Mouse (Mus musculus) hindbrain, embryonic 11.5 days (tissue): ENCODE measurements around the gene Prune2. TPM values are rescaled to one million over a fixed set of nuclear protein-coding genes. Genes with fewer than 3 reads are reported as not detected.

Experiments used
- ATAC-seq: fragments of 200-750 bp; cut with Nextera tagmentation; 2 replicates; pipeline ENCODE4 v1.8.0; 2017; ENCODE audit warnings: mild to moderate bottlenecking, moderate TSS enrichment, moderate library complexity; ENCODE audit not compliant: low FRiP score
- DNase-seq: peaks from one replicate; pipeline ENCODE4 v3.0.0-alpha.2; 2015; ENCODE audit warnings: low spot score
- H3K27ac ChIP-seq: fragments of 300-500 bp; sonication (generic); 2 replicates; pipeline ENCODE4 v1.5.1; 2014; ENCODE audit warnings: mild to moderate bottlenecking, low read depth, low read length
- H3K27me3 ChIP-seq: fragments of 300-500 bp; sonication (generic); 2 replicates; pipeline ENCODE4 v1.6.1; 2014; ENCODE audit warnings: mild to moderate bottlenecking, low read length, moderate library complexity, mixed read lengths; ENCODE audit not compliant: control insufficient read depth, insufficient read depth
- H3K36me3 ChIP-seq: fragments of 300-500 bp; sonication (generic); 2 replicates; pipeline ENCODE4 v1.6.1; 2014; ENCODE audit warnings: mild to moderate bottlenecking, low read length, moderate library complexity, mixed read lengths; ENCODE audit not compliant: control insufficient read depth, insufficient read depth
- H3K4me1 ChIP-seq: fragments of 300-500 bp; sonication (generic); replicated peaks from 2 replicates; pipeline ENCODE4 v1.6.1; 2014; ENCODE audit warnings: low read length, mixed read lengths; ENCODE audit not compliant: control insufficient read depth, insufficient read depth
- H3K4me2 ChIP-seq: fragments of 300-500 bp; sonication (generic); replicated peaks from 2 replicates; pipeline ENCODE4 v1.6.1; 2014; ENCODE audit warnings: mild to moderate bottlenecking, low read depth, low read length
- H3K4me3 ChIP-seq: fragments of 300-500 bp; sonication (generic); 2 replicates; pipeline ENCODE4 v1.5.1; 2014; ENCODE audit warnings: low read depth, low read length
- H3K9ac ChIP-seq: fragments of 300-500 bp; sonication (generic); 2 replicates; pipeline ENCODE4 v1.6.1; 2014; ENCODE audit warnings: low read depth, low read length
- H3K9me3 ChIP-seq: fragments of 300-500 bp; sonication (generic); 2 replicates; pipeline ENCODE4 v1.6.1; 2016; ENCODE audit warnings: low read length; ENCODE audit not compliant: control insufficient read depth
- WGBS: fragments of 180-500 bp; shearing (Covaris S2); extraction: QIAGEN DNeasy Blood & Tissue Kit; methylation state at CpG from one replicate; pipeline ENCODE4 v1.1.7; 2014; 5-methylcytosine and 5-hydroxymethylcytosine counted together
- polyA plus RNA-seq: library from polyadenylated mRNA; unstranded; fragments of >200 nt; fragmentation: Nextera tagmentation; extraction: Ambion mirVana; gene quantifications from 2 replicates; pipeline ENCODE4 v1.2.1, GENCODE M21; 2014

The Prune2 gene
- polyA plus RNA-seq, 1 experiment from 2014 or later = 2.9 TPM

DNA sequence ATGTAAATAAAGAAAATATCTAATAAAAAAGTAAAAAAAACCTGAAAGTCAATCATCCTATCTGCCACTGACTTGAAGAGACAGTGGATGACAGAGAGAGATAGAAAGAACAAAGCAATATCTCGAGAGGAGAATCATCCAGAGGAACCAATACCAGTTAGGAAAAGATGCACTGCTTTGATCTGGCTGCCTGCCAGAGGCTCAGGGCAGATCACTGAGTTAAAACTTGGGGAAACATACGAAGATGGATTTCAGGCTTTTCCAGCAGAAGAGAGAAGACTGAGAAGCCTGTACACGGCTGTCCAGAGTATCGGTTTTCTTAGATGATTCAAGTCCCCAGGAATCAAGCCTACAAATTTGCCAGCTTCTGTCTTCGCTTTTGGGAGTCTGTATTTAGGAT is 287.0 kb downstream of the Prune2 start:
- H3K36me3 ChIP-seq = no peaks in the 10 kb centered on the region
- no peaks in the 10 kb centered on the region for H3K9me3 ChIP-seq
- no peaks in the 10 kb centered on the region for H3K4me1 ChIP-seq
- H3K4me3 ChIP-seq = no peak overlapping the region
- ATAC-seq = no peak
- no peak overlapping the region for H3K4me2 ChIP-seq
- 83% methylated on average over 5 of the region's 5 CpGs for WGBS
- no peak overlapping the region for H3K27ac ChIP-seq
- H3K27me3 ChIP-seq = no peaks in the 10 kb centered on the region
- no peak for DNase-seq
- no peak overlapping the region for H3K9ac ChIP-seq

DNA sequence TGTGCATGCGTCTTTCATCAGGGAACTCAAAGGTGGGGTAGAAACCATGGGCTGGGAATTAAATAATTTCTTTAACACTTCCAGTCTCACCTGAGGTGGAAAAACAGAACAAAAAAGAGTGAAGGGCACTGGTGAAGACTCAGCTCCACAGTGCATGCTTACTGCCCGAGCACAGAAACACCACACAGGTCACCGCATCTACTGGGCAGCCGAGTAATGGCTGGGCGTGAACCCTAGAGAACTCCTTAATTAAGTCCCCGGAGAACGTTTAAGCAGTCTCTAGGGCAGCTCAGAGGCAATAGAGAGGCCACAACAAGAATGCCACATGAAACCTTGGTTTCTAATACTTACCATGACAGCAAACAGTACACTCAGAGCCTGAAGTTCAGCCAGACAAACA is 288.6 kb downstream of the Prune2 start:
- no peaks in the 10 kb centered on the region for H3K27me3 ChIP-seq
- H3K9ac ChIP-seq = no peak overlapping the region
- no peak overlapping the region for H3K4me2 ChIP-seq
- WGBS = 78% methylated on average over 7 of the region's 7 CpGs
- no peak overlapping the region for H3K4me3 ChIP-seq
- no peaks in the 10 kb centered on the region for H3K36me3 ChIP-seq
- DNase-seq = no peak
- ATAC-seq = no peak
- H3K27ac ChIP-seq = no peak overlapping the region
- no peaks in the 10 kb centered on the region for H3K4me1 ChIP-seq
- no peaks in the 10 kb centered on the region for H3K9me3 ChIP-seq

DNA sequence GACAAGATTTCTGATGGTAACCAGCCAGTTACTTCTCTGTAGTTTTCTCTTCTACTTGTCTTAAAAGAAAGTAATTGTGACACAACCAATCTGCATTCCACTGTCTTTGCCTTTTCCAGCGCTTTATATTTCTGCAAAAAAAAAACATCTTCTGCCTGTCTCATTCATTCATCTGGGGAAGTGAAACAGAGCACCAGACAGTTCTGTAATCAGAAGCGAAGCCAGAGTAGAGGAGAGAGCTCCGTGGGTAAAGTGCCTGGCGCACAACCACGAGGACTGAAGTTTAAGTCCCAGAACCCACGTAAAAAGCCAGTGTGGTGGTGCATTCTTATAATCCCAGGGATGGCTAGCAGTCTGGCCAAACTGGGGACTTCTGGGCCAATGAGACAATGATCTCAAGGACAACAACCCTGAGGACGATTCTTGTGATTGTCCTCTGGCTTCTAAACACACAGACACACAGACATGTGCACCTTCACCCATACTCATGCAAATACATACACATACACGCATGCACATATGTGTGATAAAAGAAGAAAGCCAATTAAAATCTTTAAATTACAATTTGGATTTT is 291.5 kb downstream of the Prune2 start:
- WGBS = 90% methylated on average over 8 of the region's 8 CpGs
- Histone ChIP-seq H3K27me3 (no peaks in the 10 kb centered on the region), H3K4me2 (no peak overlapping the region), H3K4me3 (no peak overlapping the region), H3K27ac (no peak overlapping the region), H3K4me1 (no peaks in the 10 kb centered on the region), H3K36me3 (no peaks in the 10 kb centered on the region), H3K9me3 (no peaks in the 10 kb centered on the region), H3K9ac (no peak overlapping the region)
- DNase-seq (no peak), ATAC-seq (no peak)

DNA sequence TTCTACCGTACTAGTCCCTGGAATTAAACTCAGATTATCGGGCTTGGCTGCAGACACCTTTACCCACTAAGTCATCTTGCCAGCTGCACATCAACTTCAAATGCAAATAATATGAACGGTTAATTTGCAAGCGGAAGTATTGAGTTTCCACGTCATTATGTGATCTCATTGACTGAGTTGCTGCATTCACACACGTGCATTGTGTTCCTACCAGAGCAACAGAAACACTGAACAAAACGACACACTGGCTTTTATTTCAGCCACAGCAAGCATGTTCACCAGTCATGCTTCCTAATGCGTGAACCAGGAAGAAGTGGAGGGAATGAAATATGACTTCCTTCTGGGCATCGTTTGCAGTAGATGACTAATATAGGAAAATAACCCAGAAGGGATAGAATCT is 293.8 kb downstream of the Prune2 start:
- ATAC-seq = no peak

DNA sequence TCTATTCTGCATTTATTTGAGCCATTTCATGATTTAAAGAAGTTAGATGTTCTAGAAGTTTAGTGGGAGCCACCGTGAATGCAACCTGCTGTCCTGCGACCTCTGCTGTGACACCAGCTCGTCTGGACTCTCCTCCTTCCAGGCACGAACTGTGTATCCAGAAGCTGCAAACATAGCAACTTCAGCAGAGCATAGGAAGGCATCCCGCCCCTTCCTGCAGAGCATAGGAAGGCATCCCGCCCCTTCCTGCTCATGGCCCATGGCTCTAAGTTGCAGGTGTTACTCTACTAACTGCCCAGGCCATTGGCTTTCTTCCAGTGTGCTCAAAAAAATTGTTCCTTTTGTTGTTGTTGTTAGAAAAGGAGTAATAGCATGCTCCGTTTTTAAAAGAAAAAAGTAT is 294.9 kb downstream of the Prune2 start:
- Histone ChIP-seq H3K27ac (no peak overlapping the region), H3K4me3 (no peak overlapping the region), H3K9ac (no peak overlapping the region), H3K9me3 (no peaks in the 10 kb centered on the region), H3K4me2 (no peak overlapping the region), H3K36me3 (no peaks in the 10 kb centered on the region), H3K4me1 (no peaks in the 10 kb centered on the region), H3K27me3 (no peaks in the 10 kb centered on the region)
- WGBS = 83% methylated on average over 7 of the region's 7 CpGs
- ATAC-seq (no peak), DNase-seq (no peak)

More for the DNA sequence above, 293.8 kb downstream of the Prune2 start:
- Histone ChIP-seq H3K27ac (no peak overlapping the region), H3K4me2 (no peak overlapping the region), H3K4me3 (no peak overlapping the region), H3K9ac (no peak overlapping the region), H3K36me3 (no peaks in the 10 kb centered on the region), H3K9me3 (no peaks in the 10 kb centered on the region), H3K27me3 (no peaks in the 10 kb centered on the region), H3K4me1 (no peaks in the 10 kb centered on the region)
- 84% methylated on average over 9 of the region's 9 CpGs for WGBS
- no peak for DNase-seq

DNA sequence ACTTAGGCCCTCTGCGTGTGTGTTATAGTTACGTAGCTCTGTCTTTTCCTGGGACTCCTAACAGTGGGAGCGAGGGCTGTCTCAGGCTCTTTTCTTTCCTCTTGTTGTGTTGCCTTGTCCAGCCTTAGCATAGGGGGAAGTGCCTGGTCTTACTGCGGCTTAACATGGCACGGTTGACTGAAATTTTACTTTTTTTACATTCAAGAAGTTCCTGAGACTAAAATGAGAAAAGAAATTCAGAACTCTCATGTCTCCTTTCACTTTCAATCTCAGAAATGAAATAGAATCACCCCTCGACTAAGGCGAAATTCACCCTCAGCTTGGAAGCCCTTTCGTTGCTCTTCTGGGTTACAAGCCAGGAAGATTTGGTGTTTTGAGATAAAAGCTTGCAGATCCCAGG is 295.5 kb downstream of the Prune2 start:
- Histone ChIP-seq H3K9ac (no peak overlapping the region), H3K4me1 (no peaks in the 10 kb centered on the region), H3K4me2 (no peak overlapping the region), H3K4me3 (no peak overlapping the region), H3K36me3 (no peaks in the 10 kb centered on the region), H3K27me3 (no peaks in the 10 kb centered on the region), H3K9me3 (no peaks in the 10 kb centered on the region), H3K27ac (no peak overlapping the region)
- 90% methylated on average over 8 of the region's 8 CpGs for WGBS
- DNase-seq (no peak), ATAC-seq (no peak)

DNA sequence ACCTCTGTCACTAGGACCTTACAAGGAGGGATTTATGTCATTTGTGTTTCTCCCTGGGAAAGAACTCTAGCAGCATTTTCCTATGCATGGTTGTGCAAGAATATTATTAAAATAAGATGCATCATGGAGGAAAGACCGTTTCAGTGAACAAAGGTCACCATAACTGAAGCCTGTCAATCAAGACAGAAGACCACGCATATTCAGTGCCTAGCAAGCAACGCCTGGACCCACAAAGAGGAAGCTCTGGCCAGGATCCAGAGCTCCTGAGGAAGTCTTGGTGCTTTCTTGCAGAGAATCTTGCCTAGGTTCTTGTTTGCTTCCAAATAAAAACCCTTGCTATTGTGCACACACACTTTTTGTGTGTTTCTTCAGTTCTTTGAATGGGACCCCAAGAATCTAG is 296.9 kb downstream of the Prune2 start:
- 64% methylated on average over 3 of the region's 3 CpGs for WGBS
- DNase-seq (no peak), ATAC-seq (no peak)
- H3K27me3 ChIP-seq = no peaks in the 10 kb centered on the region
- no peak overlapping the region for H3K4me2 ChIP-seq
- H3K36me3 ChIP-seq = no peaks in the 10 kb centered on the region
- no peaks in the 10 kb centered on the region for H3K4me1 ChIP-seq
- H3K9ac ChIP-seq = no peak overlapping the region
- no peaks in the 10 kb centered on the region for H3K9me3 ChIP-seq
- H3K27ac ChIP-seq = no peak overlapping the region
- no peak overlapping the region for H3K4me3 ChIP-seq

DNA sequence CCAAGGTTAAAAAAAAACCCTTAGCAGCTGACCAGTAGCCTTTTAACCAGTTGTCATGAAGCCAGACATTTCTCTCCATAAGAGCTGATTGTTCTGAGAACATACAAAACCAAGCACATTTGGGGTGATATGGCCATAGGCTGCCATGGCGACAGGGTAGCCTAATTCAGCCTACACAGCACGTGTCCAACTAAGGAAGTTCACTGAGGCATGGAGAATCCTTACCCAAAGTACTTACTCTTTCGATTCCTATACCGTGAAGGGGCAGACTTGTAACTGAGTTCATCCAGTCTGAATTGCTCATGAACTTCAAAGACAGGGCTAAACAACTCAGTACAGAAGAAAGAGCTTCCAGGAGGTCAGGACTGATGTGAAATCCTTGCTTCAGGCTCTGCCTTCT is 299.6 kb downstream of the Prune2 start:
- no peak for ATAC-seq
- no peak for DNase-seq
- H3K4me2 ChIP-seq = no peak overlapping the region
- H3K27me3 ChIP-seq = no peaks in the 10 kb centered on the region
- H3K4me3 ChIP-seq = no peak overlapping the region
- 45% methylated on average over 4 of the region's 4 CpGs for WGBS
- no peaks in the 10 kb centered on the region for H3K36me3 ChIP-seq
- H3K27ac ChIP-seq = no peak overlapping the region
- no peaks in the 10 kb centered on the region for H3K4me1 ChIP-seq
- no peaks in the 10 kb centered on the region for H3K9me3 ChIP-seq
- H3K9ac ChIP-seq = no peak overlapping the region

DNA sequence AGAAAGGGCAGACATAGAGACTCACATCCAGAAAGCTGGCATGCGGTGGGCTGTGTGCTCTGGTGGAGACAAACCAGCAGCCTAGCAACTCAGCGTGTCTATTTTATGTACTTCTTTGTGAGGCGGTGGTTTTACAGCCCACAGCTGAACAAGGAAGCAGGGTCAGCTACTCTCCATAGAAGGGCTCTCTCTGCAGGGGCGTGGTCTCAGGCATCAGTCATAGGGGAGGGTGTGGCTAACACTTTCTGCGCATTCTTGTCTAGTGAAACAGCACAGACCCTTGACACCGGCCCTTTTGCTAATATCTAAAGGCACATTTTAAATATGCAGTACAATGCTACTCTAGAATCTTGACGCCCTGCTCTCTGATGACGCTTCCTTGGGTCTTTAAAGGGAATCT is 300.5 kb downstream of the Prune2 start:
- 79% methylated on average over 8 of the region's 8 CpGs for WGBS
- ATAC-seq = no peak
- no peak overlapping the region for H3K4me3 ChIP-seq
- no peak overlapping the region for H3K27ac ChIP-seq
- no peaks in the 10 kb centered on the region for H3K4me1 ChIP-seq
- H3K9me3 ChIP-seq = no peaks in the 10 kb centered on the region
- no peak overlapping the region for H3K9ac ChIP-seq
- no peaks in the 10 kb centered on the region for H3K36me3 ChIP-seq
- DNase-seq = no peak
- no peaks in the 10 kb centered on the region for H3K27me3 ChIP-seq
- no peak overlapping the region for H3K4me2 ChIP-seq
